Mouse (Mus musculus) kidney, adult 2 months (tissue): ENCODE measurements around the gene Pdgfa. TPM values are rescaled to one million over a fixed set of nuclear protein-coding genes. Genes with fewer than 3 reads are reported as not detected.

Experiments
- DNase-seq: peaks from one replicate; pipeline ENCODE4 v3.0.0; 2021
- H3K27ac ChIP-seq: fragments of 200-500 bp; 2 replicates; pipeline ENCODE4 v1.5.1; 2012; ENCODE audit warnings: low read depth, low read length, control low read depth, inconsistent platforms; ENCODE audit not compliant: insufficient read depth
- H3K27me3 ChIP-seq: fragments of 200-500 bp; replicated peaks from 2 replicates; pipeline ENCODE4 v1.6.1; 2012; ENCODE audit warnings: mild to moderate bottlenecking, moderate library complexity, low read length, inconsistent platforms; ENCODE audit not compliant: control insufficient read depth, insufficient read depth
- H3K36me3 ChIP-seq: fragments of 200-500 bp; 2 replicates; pipeline ENCODE4 v1.6.1; 2012; ENCODE audit warnings: mild to moderate bottlenecking, moderate library complexity, low read length, inconsistent platforms; ENCODE audit not compliant: control insufficient read depth, insufficient read depth
- H3K4me1 ChIP-seq: fragments of 200-500 bp; 2 replicates; pipeline ENCODE4 v1.6.1; 2011; ENCODE audit warnings: low read length; ENCODE audit not compliant: control insufficient read depth, insufficient read depth
- H3K4me3 ChIP-seq: fragments of 200-500 bp; 2 replicates; pipeline ENCODE4 v1.5.1; 2011; ENCODE audit warnings: mild to moderate bottlenecking, low read depth, low read length, control low read depth; ENCODE audit not compliant: insufficient read depth
- CTCF ChIP-seq: fragments of 200-500 bp; conservative IDR thresholded peaks from 2 replicates; pipeline ENCODE4 v1.5.1; 2011; ENCODE audit warnings: low read depth, mild to moderate bottlenecking, control low read depth, low read length, moderate library complexity, mixed read lengths; ENCODE audit not compliant: insufficient read depth, insufficient read length
- POLR2A ChIP-seq: fragments of 200-500 bp; IDR thresholded peaks from one replicate; pipeline ENCODE4 v1.6.1; 2011; ENCODE audit warnings: low read depth, low read length, control low read depth
- WGBS: fragments of 180-500 bp; shearing (Covaris S2); methylation state at CpG from one replicate; pipeline ENCODE4 v1.1.7; 2018; 5-methylcytosine and 5-hydroxymethylcytosine counted together
- polyA plus RNA-seq: library from polyadenylated mRNA; depleted of rRNA; stranded (reverse); fragments of >200 nt; gene quantifications from 2 replicates; pipeline ENCODE4 v1.2.3, GENCODE M21; 2012

The Pdgfa gene
- polyA plus RNA-seq, 1 experiment: 12.0 TPM

GRCm38 (mm10) chr5:139007141-139007775 lies 10.1 kb upstream of the Pdgfa start:
- 42% methylated on average over 4 of the region's 4 CpGs for WGBS
- Histone ChIP-seq H3K36me3 (no peaks in the 10 kb centered on the region), H3K27ac (no peak overlapping the region), H3K27me3 (no peaks in the 10 kb centered on the region), H3K4me3 (no peak overlapping the region), H3K4me1 (no peaks in the 10 kb centered on the region)
- peak; percentile 81 for DNase-seq
- TF ChIP-seq CTCF (peak; percentile 83), POLR2A (no peak)

- no peak for DNase-seq
- WGBS: 92% methylated on average over 6 of the region's 6 CpGs
- no peaks in the 10 kb centered on the region for H3K27me3 ChIP-seq
- H3K4me1 ChIP-seq: no peaks in the 10 kb centered on the region
- H3K4me3 ChIP-seq: no peak overlapping the region
- H3K27ac ChIP-seq: no peak overlapping the region
- H3K36me3 ChIP-seq: no peaks in the 10 kb centered on the region
- TF ChIP-seq POLR2A (no peak), CTCF (no peak)
Observed at GRCm38 (mm10) chr5:139004588-139004987, 7.4 kb upstream of the Pdgfa start.

- TF ChIP-seq POLR2A (no peak), CTCF (no peak)
- Histone ChIP-seq H3K4me1 (peaks cover 14% of the 10 kb centered on the region), H3K36me3 (no peaks in the 10 kb centered on the region), H3K27ac (no peak overlapping the region), H3K27me3 (no peaks in the 10 kb centered on the region), H3K4me3 (no peak overlapping the region)
- 65% methylated on average over 7 of the region's 7 CpGs for WGBS
- no peak for DNase-seq
Observed at GRCm38 (mm10) chr5:138999716-139000115, 2.5 kb upstream of the Pdgfa start.

- H3K4me3 ChIP-seq: peak overlapping the region; percentile 27
- peaks cover 14% of the 10 kb centered on the region for H3K4me1 ChIP-seq
- TF ChIP-seq POLR2A (no peak), CTCF (no peak)
- no peaks in the 10 kb centered on the region for H3K36me3 ChIP-seq
- no peak overlapping the region for H3K27ac ChIP-seq
- DNase-seq: peak; percentile 66
- WGBS: 3% methylated on average over 30 of the region's 30 CpGs
- no peaks in the 10 kb centered on the region for H3K27me3 ChIP-seq
Observed at GRCm38 (mm10) chr5:138997936-138998580, 888 bp upstream of the Pdgfa start.

GRCm38 (mm10) chr5:138996322-138997073 lies 672 bp downstream of the Pdgfa start:
- no peaks in the 10 kb centered on the region for H3K27me3 ChIP-seq
- DNase-seq: no peak
- TF ChIP-seq CTCF (peak; percentile 41), POLR2A (no peak)
- peak overlapping the region; percentile 64; the same call in 1 of the 2 replicates for H3K4me3 ChIP-seq
- 51% methylated on average over 24 of the region's 24 CpGs for WGBS
- peaks cover 14% of the 10 kb centered on the region for H3K4me1 ChIP-seq
- H3K36me3 ChIP-seq: no peaks in the 10 kb centered on the region
- no peak overlapping the region for H3K27ac ChIP-seq

- WGBS: 2% methylated on average over 51 of the region's 52 CpGs
- H3K27me3 ChIP-seq: no peaks in the 10 kb centered on the region
- H3K27ac ChIP-seq: peak overlapping the region; percentile 18; the same call in 1 of the 2 replicates
- peak; percentile 89 for DNase-seq
- TF ChIP-seq CTCF: 0 out of 2 replicates have a peak, but pooled peaks have one; percentile 16
- no peak for TF ChIP-seq POLR2A
- H3K4me3 ChIP-seq: peak overlapping the region; percentile 64
- H3K4me1 ChIP-seq: peaks cover 14% of the 10 kb centered on the region
- H3K36me3 ChIP-seq: no peaks in the 10 kb centered on the region
Observed at GRCm38 (mm10) chr5:138995721-138996311, 1.4 kb downstream of the Pdgfa start.
